Mouse (Mus musculus) gastrocnemius, postnatal 10 days (tissue): ENCODE results near the gene Arl14. TPM values are rescaled to one million over a fixed set of nuclear protein-coding genes. Genes with fewer than 3 reads are reported as not detected.
"Not testable (repeated sequence)": the region's sequence is repeated elsewhere in the genome, so short reads cannot be mapped to it uniquely, and the experiment has no call there.

Source experiments
- DNase-seq: peaks from one replicate; pipeline ENCODE4 v3.0.0; 2021; ENCODE audit warnings: mixed read lengths
- total RNA-seq, 2 experiments: library from RNA; stranded (reverse); gene quantifications; 2 replicates each; pipeline ENCODE4 v1.2.3; 2021

The Arl14 gene
- total RNA-seq, 2 experiments from 2014 or later = not detected

- DNase-seq = no peak
Observed at GRCm38 (mm10) chr3:69213465-69213864, 8.8 kb upstream of the Arl14 start.

- DNase-seq = no peak
Observed at GRCm38 (mm10) chr3:69214566-69214965, 7.7 kb upstream of the Arl14 start.

- DNase-seq = no peak
Observed at GRCm38 (mm10) chr3:69222502-69222900, 282 bp downstream of the Arl14 start.

GRCm38 (mm10) chr3:69222987-69223386 is 768 bp downstream of the Arl14 start:
- no peak for DNase-seq

- DNase-seq = no peak
Observed at GRCm38 (mm10) chr3:69223666-69224065, 1.4 kb downstream of the Arl14 start.

- no peak for DNase-seq
Observed at GRCm38 (mm10) chr3:69225019-69225418, 2.8 kb downstream of the Arl14 start.

GRCm38 (mm10) chr3:69226496-69226895 is 4.3 kb downstream of the Arl14 start:
- no peak for DNase-seq

GRCm38 (mm10) chr3:69228002-69228401 is 5.8 kb downstream of the Arl14 start:
- DNase-seq = no peak

GRCm38 (mm10) chr3:69231522-69232138 is 9.4 kb downstream of the Arl14 start:
- DNase-seq = no peak

GRCm38 (mm10) chr3:69233552-69234189 is 11.5 kb downstream of the Arl14 start:
- DNase-seq = not testable (repeated sequence)

- DNase-seq = no peak
Observed at GRCm38 (mm10) chr3:69234525-69234924, 12.3 kb downstream of the Arl14 start.

GRCm38 (mm10) chr3:69235806-69236205 is 13.6 kb downstream of the Arl14 start:
- DNase-seq = no peak

- no peak for DNase-seq
Observed at GRCm38 (mm10) chr3:69236491-69236890, 14.3 kb downstream of the Arl14 start.

- DNase-seq = peak; percentile 64
Observed at GRCm38 (mm10) chr3:69238141-69238851, 16.1 kb downstream of the Arl14 start.

- DNase-seq = no peak
Observed at GRCm38 (mm10) chr3:69239246-69239645, 17.0 kb downstream of the Arl14 start.

- DNase-seq = no peak
Observed at GRCm38 (mm10) chr3:69241020-69241419, 18.8 kb downstream of the Arl14 start.

- DNase-seq = no peak
Observed at GRCm38 (mm10) chr3:69253096-69253866, 31.1 kb downstream of the Arl14 start.

GRCm38 (mm10) chr3:69254676-69255075 is 32.5 kb downstream of the Arl14 start:
- DNase-seq = no peak

GRCm38 (mm10) chr3:69257049-69257699 is 35.0 kb downstream of the Arl14 start:
- peak; percentile 17 for DNase-seq

- DNase-seq = no peak
Observed at GRCm38 (mm10) chr3:69263010-69263643, 40.9 kb downstream of the Arl14 start.

- not testable (repeated sequence) for DNase-seq
Observed at GRCm38 (mm10) chr3:69264299-69264698, 42.1 kb downstream of the Arl14 start.

- DNase-seq = peak; percentile 54
Observed at GRCm38 (mm10) chr3:69271812-69272211, 49.6 kb downstream of the Arl14 start.
